Mouse (Mus musculus): ENCODE data around the gene Zfp280b. TPM values are rescaled to one million over a fixed set of nuclear protein-coding genes. Genes with fewer than 3 reads are reported as not detected.
"Not testable (repeated sequence)": the region's sequence is repeated elsewhere in the genome, so short reads cannot be mapped to it uniquely, and the experiment has no call there.

Gene Zfp280b
- polyA plus RNA-seq, 1 experiment from 2014 or later, result 22.0 TPM

- Histone ChIP-seq H3K4me1 (ENCODE audit: control insufficient read depth, insufficient read depth, low read length) (no peaks in the 10 kb centered on the region), H3K4me2 (no peak overlapping the region), H3K4me3 (ENCODE audit: low read depth, low read length) (no peak overlapping the region), H3K27ac (ENCODE audit: low read depth, low read length) (no peak overlapping the region), H3K27me3 (ENCODE audit: control insufficient read depth, insufficient read depth, low read length) (no peaks in the 10 kb centered on the region), H3K9me3 (replicated peaks; ENCODE audit: control insufficient read depth, low read length) (no peaks in the 10 kb centered on the region), H3K9ac (ENCODE audit: low read depth, low read length) (no peak overlapping the region), H3K36me3 (ENCODE audit: control insufficient read depth, insufficient read depth, low read length) (no peaks in the 10 kb centered on the region)
- no peak for ATAC-seq (replicated peaks; ENCODE audit: insufficient number of reproducible peaks, low FRiP score, low TSS enrichment)
- WGBS (ENCODE audit: insufficient replicate concordance), result 31% methylated on average over 12 of the region's 12 CpGs
Observed at GRCm38 (mm10) chr10:76067674-76068613, 35.5 kb downstream of the Zfp280b start.

GRCm38 (mm10) chr10:76072080-76072479, 39.6 kb downstream of the Zfp280b start:
- H3K27ac ChIP-seq (ENCODE audit: low read depth, low read length); H3K27me3 ChIP-seq (ENCODE audit: control insufficient read depth, insufficient read depth, low read length); H3K9ac ChIP-seq (ENCODE audit: low read depth, low read length); H3K36me3 ChIP-seq (ENCODE audit: control insufficient read depth, insufficient read depth, low read length); H3K4me3 ChIP-seq (ENCODE audit: low read depth, low read length); H3K4me2 ChIP-seq; ATAC-seq (replicated peaks; ENCODE audit: insufficient number of reproducible peaks, low FRiP score, low TSS enrichment); H3K9me3 ChIP-seq (replicated peaks; ENCODE audit: control insufficient read depth, low read length); H3K4me1 ChIP-seq (ENCODE audit: control insufficient read depth, insufficient read depth, low read length): not testable (repeated sequence)
- 87% methylated on average over 5 of the region's 5 CpGs for WGBS (ENCODE audit: insufficient replicate concordance)

DNA sequence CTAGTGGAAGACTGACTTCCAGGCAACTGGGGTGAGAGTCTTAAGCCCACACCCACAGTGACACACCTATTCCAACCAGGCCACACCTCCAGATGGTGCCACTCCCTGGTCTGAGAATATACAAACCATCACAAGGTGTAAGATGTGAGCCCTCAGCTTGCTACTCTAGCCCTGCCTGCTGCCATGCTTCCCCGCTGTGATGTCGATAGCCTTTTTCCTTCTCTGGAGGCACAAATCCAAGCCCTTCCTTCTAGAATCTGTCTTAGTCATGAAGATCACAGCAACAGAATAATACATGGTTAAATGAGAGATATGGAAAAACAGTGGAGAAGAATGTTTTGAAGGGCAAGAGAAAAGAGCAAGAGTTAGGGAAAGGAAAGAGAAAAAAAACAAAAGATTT, 44.6 kb downstream of the Zfp280b start:
- H3K4me1 ChIP-seq (ENCODE audit: control insufficient read depth, insufficient read depth, low read length); H3K9me3 ChIP-seq (replicated peaks; ENCODE audit: control insufficient read depth, low read length); H3K27ac ChIP-seq (ENCODE audit: low read depth, low read length); ATAC-seq (replicated peaks; ENCODE audit: insufficient number of reproducible peaks, low FRiP score, low TSS enrichment); H3K9ac ChIP-seq (ENCODE audit: low read depth, low read length); H3K4me2 ChIP-seq; H3K4me3 ChIP-seq (ENCODE audit: low read depth, low read length); H3K36me3 ChIP-seq (ENCODE audit: control insufficient read depth, insufficient read depth, low read length); H3K27me3 ChIP-seq (ENCODE audit: control insufficient read depth, insufficient read depth, low read length): not testable (repeated sequence)
- WGBS (ENCODE audit: insufficient replicate concordance), result 71% methylated on average over 2 of the region's 2 CpGs

Small RNA genes within 50 kb of the gene (microRNA-seq; reads per million reads assigned to microRNA genes)
- gene Mir6409 (ENCODE audit: borderline number of aligned reads), result not detected

Other genes starting within 250 kb of the Zfp280b start
- gene Gstt1, start 234.1 kb upstream of the Zfp280b start, polyA plus RNA-seq (2014; fragmentation: Nextera tagmentation; extraction: Ambion mirVana), result 4.3 and 5.1 TPM in 2 replicates
- not detected in 2 replicates for gene Gstt4, start 210.1 kb upstream of the Zfp280b start, polyA plus RNA-seq (2014; fragmentation: Nextera tagmentation; extraction: Ambion mirVana)
- 8.7 and 8.8 TPM in 2 replicates for gene Gstt2, start 195.2 kb upstream of the Zfp280b start, polyA plus RNA-seq (2014; fragmentation: Nextera tagmentation; extraction: Ambion mirVana)
- gene Mif, start 172.4 kb upstream of the Zfp280b start, polyA plus RNA-seq (2014; fragmentation: Nextera tagmentation; extraction: Ambion mirVana), result 2,705 and 2,898 TPM in 2 replicates
- gene Derl3, start 139.2 kb upstream of the Zfp280b start, polyA plus RNA-seq (2014; fragmentation: Nextera tagmentation; extraction: Ambion mirVana), result 2.4 and 3.4 TPM in 2 replicates
- gene Smarcb1, start 111.0 kb upstream of the Zfp280b start, polyA plus RNA-seq (2014; fragmentation: Nextera tagmentation; extraction: Ambion mirVana), result 131 and 139 TPM in 2 replicates
- 414 and 441 TPM in 2 replicates for gene Chchd10, start 99.5 kb upstream of the Zfp280b start, polyA plus RNA-seq (2014; fragmentation: Nextera tagmentation; extraction: Ambion mirVana)
- gene Mmp11, start 96.2 kb upstream of the Zfp280b start, polyA plus RNA-seq (2014; fragmentation: Nextera tagmentation; extraction: Ambion mirVana), result 17.5 and 26.0 TPM in 2 replicates
- gene Gm867, start 92.0 kb upstream of the Zfp280b start, polyA plus RNA-seq (2014; fragmentation: Nextera tagmentation; extraction: Ambion mirVana), result 2.3 and 2.8 TPM in 2 replicates
- gene Vpreb3, start 89.6 kb upstream of the Zfp280b start, polyA plus RNA-seq (2014; fragmentation: Nextera tagmentation; extraction: Ambion mirVana), result 0.89 and 0.92 TPM in 2 replicates
- gene Gm5134, start 78.1 kb upstream of the Zfp280b start, polyA plus RNA-seq (2014; fragmentation: Nextera tagmentation; extraction: Ambion mirVana), result 0.18 TPM in 1 of 2 replicates, not detected in the other
- gene Slc5a4b, start 78.3 kb downstream of the Zfp280b start, polyA plus RNA-seq (2014; fragmentation: Nextera tagmentation; extraction: Ambion mirVana), result not detected in 2 replicates
- not detected in 2 replicates for gene Slc5a4a, start 114.8 kb downstream of the Zfp280b start, polyA plus RNA-seq (2014; fragmentation: Nextera tagmentation; extraction: Ambion mirVana)
- 62.6 and 66.3 TPM in 2 replicates for gene Prmt2, start 205.2 kb downstream of the Zfp280b start, polyA plus RNA-seq (2014; fragmentation: Nextera tagmentation; extraction: Ambion mirVana)
- gene S100b, start 221.2 kb downstream of the Zfp280b start, polyA plus RNA-seq (2014; fragmentation: Nextera tagmentation; extraction: Ambion mirVana), result 0.39 and 0.44 TPM in 2 replicates

Data from heart, embryonic 11.5 days (tissue).